Mouse (Mus musculus) heart, embryonic 16.5 days (tissue): ENCODE data around the gene Dnah6. TPM values are rescaled to one million over a fixed set of nuclear protein-coding genes. Genes with fewer than 3 reads are reported as not detected.

Experiments
- polyA plus RNA-seq: library from polyadenylated mRNA; unstranded; fragments of >200 nt; fragmentation: Nextera tagmentation; extraction: Ambion mirVana; gene quantifications from 2 replicates; pipeline ENCODE4 v1.2.1, GENCODE M21; 2015

Gene Dnah6
- polyA plus RNA-seq, 1 experiment from 2014 or later = 0.12 TPM

Other genes with a start within 250 kb of the Dnah6 start
- 349 and 351 TPM in 2 replicates for gene Suclg1, start 26.7 kb upstream of the Dnah6 start, polyA plus RNA-seq
- not detected in 2 replicates for gene 4931417E11Rik, start 248.0 kb upstream of the Dnah6 start, polyA plus RNA-seq